Mouse (Mus musculus): ENCODE results near the gene Rab36.

Gene Rab36

GRCm38 (mm10) chr10:75078174-75079128 lies 41.6 kb downstream of the Rab36 start:
- no peak for DNase-seq

- no peak for DNase-seq
Measured at GRCm38 (mm10) chr10:75085330-75085729, 48.5 kb downstream of the Rab36 start.

- DNase-seq = no peak
Measured at GRCm38 (mm10) chr10:75088471-75088870, 51.6 kb downstream of the Rab36 start.

- no peak for DNase-seq
Measured at GRCm38 (mm10) chr10:75091478-75092152, 54.8 kb downstream of the Rab36 start.

GRCm38 (mm10) chr10:75093252-75093987 lies 56.6 kb downstream of the Rab36 start:
- no peak for DNase-seq

- DNase-seq = no peak
Measured at GRCm38 (mm10) chr10:75094338-75094737, 57.5 kb downstream of the Rab36 start.

- no peak for DNase-seq
Measured at GRCm38 (mm10) chr10:75095216-75095615, 58.4 kb downstream of the Rab36 start.

- no peak for DNase-seq
Measured at GRCm38 (mm10) chr10:75098446-75099183, 61.8 kb downstream of the Rab36 start.

GRCm38 (mm10) chr10:75100298-75100697 lies 63.4 kb downstream of the Rab36 start:
- DNase-seq = no peak

- DNase-seq = no peak
Measured at GRCm38 (mm10) chr10:75103502-75103901, 66.6 kb downstream of the Rab36 start.
